Mouse (Mus musculus) bone marrow, adult 2 months (tissue): Measurements from ENCODE around the gene Nkx2-5. TPM values are rescaled to one million over a fixed set of nuclear protein-coding genes. Genes with fewer than 3 reads are reported as not detected.

Experiments used
- H3K27ac ChIP-seq: fragments of 200-500 bp; 2 replicates; pipeline ENCODE4 v1.5.1; 2012; ENCODE audit warnings: low read depth, mild to moderate bottlenecking, control low read depth, inconsistent platforms, low read length; ENCODE audit not compliant: control insufficient read depth, poor library complexity, insufficient read depth
- H3K4me1 ChIP-seq: fragments of 200-500 bp; 2 replicates; pipeline ENCODE4 v1.6.1; 2011; ENCODE audit warnings: low read length; ENCODE audit not compliant: control insufficient read depth, insufficient read depth
- H3K4me3 ChIP-seq: fragments of 200-500 bp; replicated peaks from 2 replicates; pipeline ENCODE3; 2011; ENCODE audit warnings: mild to moderate bottlenecking, low read depth, low read length, control low read depth; ENCODE audit not compliant: control insufficient read depth
- CTCF ChIP-seq: fragments of 200-500 bp; IDR thresholded peaks from 2 replicates; pipeline ENCODE4 v1.5.1; 2011; ENCODE audit warnings: low read length, control low read depth; ENCODE audit not compliant: control insufficient read depth, insufficient read depth
- POLR2A ChIP-seq: fragments of 200-500 bp; IDR thresholded peaks from 2 replicates; pipeline ENCODE4 v1.6.1; 2011; ENCODE audit warnings: low read depth, mild to moderate bottlenecking, control low read depth, low read length, borderline replicate concordance; ENCODE audit not compliant: control insufficient read depth
- WGBS: fragments of 180-500 bp; shearing (Covaris S2); methylation state at CpG from one replicate; pipeline ENCODE4 v1.1.7; 2018; 5-methylcytosine and 5-hydroxymethylcytosine counted together
- polyA plus RNA-seq: library from polyadenylated mRNA; stranded (reverse); fragments of >200 nt; gene quantifications from 2 replicates; pipeline ENCODE4 v1.2.4, GENCODE M21; 2011; ENCODE audit warnings: low replicate concordance; ENCODE audit not compliant: missing spikeins, insufficient read depth, insufficient read length

Nkx2-5 gene
- polyA plus RNA-seq, 1 experiment, result not detected

DNA sequence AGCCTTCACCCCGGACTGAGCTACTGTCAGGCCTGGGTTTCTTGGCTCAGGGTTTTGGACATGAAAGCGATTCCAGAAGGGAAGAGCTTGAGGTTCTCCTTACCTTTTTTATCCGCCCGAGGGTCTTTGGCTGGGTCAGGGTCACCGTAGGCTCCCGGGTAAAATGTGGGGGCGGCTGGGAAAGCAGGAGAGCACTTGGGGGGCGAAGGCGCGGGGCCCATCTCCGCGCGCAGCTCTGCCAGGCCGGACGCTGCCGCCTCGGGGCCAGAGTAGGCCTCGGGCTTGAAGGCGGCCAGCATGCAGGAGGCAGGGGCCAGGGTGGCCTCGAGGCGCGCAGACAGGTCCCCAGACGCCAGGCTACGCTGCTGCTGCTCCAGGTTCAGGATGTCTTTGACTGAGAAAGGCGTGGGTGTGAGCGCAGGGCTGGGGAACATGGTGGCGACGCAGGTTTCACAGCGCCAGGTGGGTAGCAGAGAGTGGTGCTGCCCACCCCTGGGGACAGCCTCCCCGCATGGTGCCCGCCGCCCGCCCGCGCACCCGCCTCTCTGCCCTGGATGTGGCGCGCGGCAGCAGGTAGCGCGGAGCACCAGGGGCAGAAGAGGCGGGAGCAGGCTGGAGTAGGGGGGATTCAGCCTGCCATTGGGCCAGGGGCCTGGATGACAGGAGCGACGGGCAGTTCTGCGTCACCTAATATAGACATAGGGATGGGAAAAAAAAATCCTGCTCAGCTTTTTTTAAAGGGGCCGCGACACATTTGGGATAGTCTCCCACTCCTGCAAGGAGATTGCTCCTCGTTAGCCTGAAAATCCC is 3.7 kb downstream of the Nkx2-5 start:
- TF ChIP-seq POLR2A (no peak), CTCF (no peak)
- WGBS, result 9% methylated on average over 48 of the region's 48 CpGs
- Histone ChIP-seq H3K4me1 (no peaks in the 10 kb centered on the region), H3K4me3 (no peak overlapping the region), H3K27ac (no peak overlapping the region; the same call in 1 of the 2 replicates)

GRCm38 (mm10) chr17:26840439-26840780 is 4.4 kb downstream of the Nkx2-5 start:
- no peak for TF ChIP-seq POLR2A
- TF ChIP-seq CTCF, result no peak
- WGBS, result 23% methylated on average over 9 of the region's 9 CpGs

DNA sequence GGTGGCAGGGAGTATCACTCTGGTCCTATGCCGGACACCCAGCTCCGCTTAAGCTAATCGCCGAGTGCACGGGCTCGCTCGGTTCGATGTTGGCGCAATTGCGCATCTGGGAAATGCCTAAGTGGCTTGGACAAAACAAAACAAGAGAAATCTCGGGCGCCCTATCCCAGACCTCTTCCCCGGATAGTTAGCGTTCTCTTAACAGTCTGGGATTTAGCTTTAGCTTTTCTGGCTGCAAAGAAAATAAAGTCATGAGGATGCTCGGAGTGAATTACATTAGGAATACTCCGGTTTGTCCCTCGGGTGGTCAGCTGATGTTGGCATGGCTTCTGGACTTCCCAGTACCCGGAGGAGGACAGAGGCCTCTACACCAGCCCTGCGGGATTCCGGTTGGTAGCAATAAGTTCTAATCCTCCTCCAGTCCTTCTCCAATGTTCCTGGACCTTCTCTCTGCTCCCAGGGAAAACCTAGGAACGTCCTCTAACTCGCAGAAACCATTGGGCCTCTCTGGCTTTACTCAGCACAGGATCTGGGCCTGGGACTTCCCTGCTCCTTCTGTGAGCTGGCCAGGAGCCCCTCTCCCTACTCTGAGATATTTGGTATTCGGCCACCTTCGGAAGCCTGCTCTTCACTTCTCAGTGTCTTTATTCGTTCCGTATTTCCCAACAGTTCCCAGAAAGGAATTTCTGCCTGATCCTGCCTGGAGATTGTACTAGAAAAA is 4.9 kb downstream of the Nkx2-5 start:
- TF ChIP-seq POLR2A (no peak), CTCF (no peak)
- Histone ChIP-seq H3K4me3 (no peak overlapping the region), H3K4me1 (no peaks in the 10 kb centered on the region), H3K27ac (no peak overlapping the region; the same call in 1 of the 2 replicates)
- 8% methylated on average over 26 of the region's 26 CpGs for WGBS

More at GRCm38 (mm10) chr17:26840439-26840780, 4.4 kb downstream of the Nkx2-5 start:
- Histone ChIP-seq H3K4me3 (no peak overlapping the region), H3K27ac (no peak overlapping the region), H3K4me1 (no peaks in the 10 kb centered on the region)

DNA sequence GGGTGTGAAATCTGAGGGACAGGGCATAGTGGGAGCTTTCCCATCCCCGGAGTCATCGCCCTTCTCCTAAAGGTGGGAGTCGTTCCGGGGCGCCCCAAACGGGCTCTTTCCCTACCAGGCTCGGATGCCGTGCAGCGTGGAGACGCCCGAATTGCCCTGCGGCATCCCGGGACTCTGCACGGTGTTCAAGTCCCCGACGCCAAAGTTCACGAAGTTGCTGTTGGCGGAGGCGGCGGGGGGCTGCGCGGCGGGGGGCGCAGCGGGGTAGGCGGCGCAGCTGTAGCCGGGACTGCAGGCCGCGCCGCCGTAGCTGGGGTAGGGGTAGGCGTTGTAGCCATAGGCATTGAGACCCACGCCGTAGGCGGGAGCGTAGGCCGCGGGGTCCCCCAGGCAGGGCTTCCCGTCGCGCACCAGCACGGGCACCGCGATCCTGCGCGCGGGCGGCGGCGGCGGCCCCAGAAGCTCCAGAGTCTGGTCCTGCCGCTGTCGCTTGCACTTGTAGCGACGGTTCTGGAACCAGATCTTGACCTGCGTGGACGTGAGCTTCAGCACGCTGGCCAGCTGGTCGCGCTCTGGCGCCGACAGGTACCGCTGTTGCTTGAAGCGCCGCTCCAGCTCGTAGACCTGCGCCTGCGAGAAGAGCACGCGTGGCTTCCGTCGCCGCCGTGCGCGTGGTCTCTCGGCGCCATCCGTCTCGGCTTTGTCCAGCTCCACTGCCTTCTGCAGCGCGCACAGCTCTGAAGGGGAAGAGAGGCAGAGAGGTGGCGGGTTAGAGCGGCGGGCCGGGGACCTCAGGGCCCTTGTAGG is 5.7 kb downstream of the Nkx2-5 start:
- 2% methylated on average over 87 of the region's 87 CpGs for WGBS

GRCm38 (mm10) chr17:26838191-26838910 is 6.5 kb downstream of the Nkx2-5 start:
- TF ChIP-seq CTCF (no peak), POLR2A (no peak)
- WGBS, result 6% methylated on average over 37 of the region's 37 CpGs

More for the DNA sequence above, 5.7 kb downstream of the Nkx2-5 start:
- Histone ChIP-seq H3K27ac (no peak overlapping the region; the same call in 1 of the 2 replicates), H3K4me3 (no peak overlapping the region), H3K4me1 (no peaks in the 10 kb centered on the region)
- TF ChIP-seq CTCF (no peak), POLR2A (no peak)

DNA sequence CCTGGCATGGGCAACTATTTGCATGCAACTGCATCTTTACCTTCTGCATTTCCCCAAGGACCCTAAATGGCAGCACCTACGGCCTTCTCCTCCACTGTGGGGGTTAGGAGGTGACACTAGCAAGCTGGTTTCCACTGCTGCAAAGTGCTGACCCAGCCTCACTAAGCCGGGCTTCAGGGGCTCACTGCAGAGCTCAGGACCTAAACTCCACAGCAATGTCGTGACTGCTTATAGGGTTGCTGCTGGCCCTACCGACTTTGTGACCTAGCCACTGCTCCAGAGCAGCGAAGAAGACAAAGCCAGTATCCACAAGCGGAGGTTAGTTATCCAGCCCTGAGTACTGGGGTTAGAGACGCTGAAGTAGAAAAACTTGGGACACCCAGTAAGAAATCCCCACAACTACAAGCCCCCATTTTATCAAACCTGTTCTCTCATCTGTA is 7.2 kb downstream of the Nkx2-5 start:
- Histone ChIP-seq H3K4me3 (no peak overlapping the region), H3K4me1 (no peaks in the 10 kb centered on the region)
- 8% methylated on average over 7 of the region's 7 CpGs for WGBS

More at GRCm38 (mm10) chr17:26838191-26838910, 6.5 kb downstream of the Nkx2-5 start:
- Histone ChIP-seq H3K4me1 (no peaks in the 10 kb centered on the region), H3K4me3 (no peak overlapping the region), H3K27ac (no peak overlapping the region)

GRCm38 (mm10) chr17:26836786-26837545 is 7.8 kb downstream of the Nkx2-5 start:
- 7% methylated on average over 19 of the region's 19 CpGs for whole genome bisulfite sequencing
- no peak for TF ChIP-seq CTCF
- no peak for TF ChIP-seq POLR2A
- Histone ChIP-seq H3K4me3 (no peak overlapping the region), H3K4me1 (no peaks in the 10 kb centered on the region), H3K27ac (no peak overlapping the region)

More for the DNA sequence above, 7.2 kb downstream of the Nkx2-5 start:
- TF ChIP-seq CTCF (no peak), POLR2A (no peak)
- H3K27ac ChIP-seq, result no peak overlapping the region
